Mouse (Mus musculus): ENCODE results near the gene Zap70. TPM values are rescaled to one million over a fixed set of nuclear protein-coding genes. Genes with fewer than 3 reads are reported as not detected.

Gene Zap70
- polyA plus RNA-seq (2014; fragmentation: Nextera tagmentation; extraction: Ambion mirVana) = 0.18 and 0.46 TPM in 2 replicates

GRCm38 (mm10) chr1:36761568-36761967, at the start of gene Zap70:
TSS of gene Zap70 (plus strand) at chr1:36761798.
- Histone ChIP-seq H3K4me1 (ENCODE audit: control insufficient read depth, insufficient read depth, low read length) (no peaks in the 10 kb centered on the region), H3K27me3 (ENCODE audit: control insufficient read depth, insufficient read depth, low read length) (no peaks in the 10 kb centered on the region), H3K4me2 (replicated peaks; ENCODE audit: low read depth, low read length) (no peak within 1 kb of the TSS), H3K36me3 (ENCODE audit: control insufficient read depth, insufficient read depth, low read length) (no peaks in the 10 kb centered on the region), H3K27ac (ENCODE audit: low read depth, low read length) (no peak within 1 kb of the TSS), H3K9ac (ENCODE audit: low read depth, low read length) (no peak within 1 kb of the TSS), H3K4me3 (ENCODE audit: low read length) (no peak within 1 kb of the TSS), H3K9me3 (ENCODE audit: control insufficient read depth, low read length) (no peaks in the 10 kb centered on the region)
- 79% methylated on average over 11 of the region's 11 CpGs for WGBS
- ATAC-seq (ENCODE audit: low FRiP score, low TSS enrichment) = no peak

GRCm38 (mm10) chr1:36714311-36714710, 47.3 kb upstream of the Zap70 start, which contains the start of gene Actr1b:
TSS of gene Actr1b (minus strand) at chr1:36714422.
- no peaks in the 10 kb centered on the region for H3K4me1 ChIP-seq (ENCODE audit: control insufficient read depth, insufficient read depth, low read length)
- no peak for ATAC-seq (ENCODE audit: low FRiP score, low TSS enrichment)
- H3K27me3 ChIP-seq (ENCODE audit: control insufficient read depth, insufficient read depth, low read length) = no peaks in the 10 kb centered on the region
- no peak within 1 kb of the TSS for H3K9ac ChIP-seq (ENCODE audit: low read depth, low read length)
- H3K36me3 ChIP-seq (ENCODE audit: control insufficient read depth, insufficient read depth, low read length) = no peaks in the 10 kb centered on the region
- no peak within 1 kb of the TSS for H3K4me2 ChIP-seq (replicated peaks; ENCODE audit: low read depth, low read length)
- H3K9me3 ChIP-seq (ENCODE audit: control insufficient read depth, low read length) = no peaks in the 10 kb centered on the region
- no peak within 1 kb of the TSS for H3K4me3 ChIP-seq (ENCODE audit: low read length)
- 80% methylated on average over 5 of the region's 5 CpGs for WGBS
- H3K27ac ChIP-seq (ENCODE audit: low read depth, low read length) = no peak within 1 kb of the TSS

GRCm38 (mm10) chr1:36718786-36719185, 42.8 kb upstream of the Zap70 start:
- Histone ChIP-seq H3K27ac (ENCODE audit: low read depth, low read length) (no peak overlapping the region), H3K4me2 (replicated peaks; ENCODE audit: low read depth, low read length) (no peak overlapping the region), H3K4me1 (ENCODE audit: control insufficient read depth, insufficient read depth, low read length) (peaks cover 6% of the 10 kb centered on the region; the same call in 1 of the 2 replicates), H3K4me3 (ENCODE audit: low read length) (no peak overlapping the region), H3K9me3 (ENCODE audit: control insufficient read depth, low read length) (no peaks in the 10 kb centered on the region), H3K9ac (ENCODE audit: low read depth, low read length) (no peak overlapping the region), H3K36me3 (ENCODE audit: control insufficient read depth, insufficient read depth, low read length) (no peaks in the 10 kb centered on the region), H3K27me3 (ENCODE audit: control insufficient read depth, insufficient read depth, low read length) (no peaks in the 10 kb centered on the region)
- 56% methylated on average over 1 of the region's 1 CpGs for WGBS
- ATAC-seq (ENCODE audit: low FRiP score, low TSS enrichment) = no peak

GRCm38 (mm10) chr1:36723146-36724056, 38.2 kb upstream of the Zap70 start:
- H3K27ac ChIP-seq (ENCODE audit: low read depth, low read length) = no peak overlapping the region
- H3K4me2 ChIP-seq (replicated peaks; ENCODE audit: low read depth, low read length) = no peak overlapping the region
- no peaks in the 10 kb centered on the region for H3K9me3 ChIP-seq (ENCODE audit: control insufficient read depth, low read length)
- H3K4me3 ChIP-seq (ENCODE audit: low read length) = no peak overlapping the region
- 48% methylated on average over 16 of the region's 16 CpGs for WGBS
- no peaks in the 10 kb centered on the region for H3K36me3 ChIP-seq (ENCODE audit: control insufficient read depth, insufficient read depth, low read length)
- H3K27me3 ChIP-seq (ENCODE audit: control insufficient read depth, insufficient read depth, low read length) = no peaks in the 10 kb centered on the region
- H3K9ac ChIP-seq (ENCODE audit: low read depth, low read length) = no peak overlapping the region
- H3K4me1 ChIP-seq (ENCODE audit: control insufficient read depth, insufficient read depth, low read length) = peaks cover 6% of the 10 kb centered on the region; the same call in 1 of the 2 replicates
- ATAC-seq (ENCODE audit: low FRiP score, low TSS enrichment) = 0 out of 2 replicates have a peak, but pooled peaks have one; percentile 43

- no peak overlapping the region for H3K4me2 ChIP-seq (replicated peaks; ENCODE audit: low read depth, low read length)
- ATAC-seq (ENCODE audit: low FRiP score, low TSS enrichment) = no peak
- no peak overlapping the region for H3K27ac ChIP-seq (ENCODE audit: low read depth, low read length)
- H3K36me3 ChIP-seq (ENCODE audit: control insufficient read depth, insufficient read depth, low read length) = no peaks in the 10 kb centered on the region
- 49% methylated on average over 4 of the region's 4 CpGs for WGBS
- H3K4me1 ChIP-seq (ENCODE audit: control insufficient read depth, insufficient read depth, low read length) = peaks cover 6% of the 10 kb centered on the region; the same call in 1 of the 2 replicates
- H3K27me3 ChIP-seq (ENCODE audit: control insufficient read depth, insufficient read depth, low read length) = no peaks in the 10 kb centered on the region
- H3K9ac ChIP-seq (ENCODE audit: low read depth, low read length) = no peak overlapping the region
- H3K9me3 ChIP-seq (ENCODE audit: control insufficient read depth, low read length) = no peaks in the 10 kb centered on the region
- H3K4me3 ChIP-seq (ENCODE audit: low read length) = no peak overlapping the region
Observed at GRCm38 (mm10) chr1:36724057-36724431, 37.6 kb upstream of the Zap70 start.

GRCm38 (mm10) chr1:36737300-36737699, 24.3 kb upstream of the Zap70 start:
- Histone ChIP-seq H3K36me3 (ENCODE audit: control insufficient read depth, insufficient read depth, low read length) (no peaks in the 10 kb centered on the region), H3K4me2 (replicated peaks; ENCODE audit: low read depth, low read length) (no peak overlapping the region), H3K4me1 (ENCODE audit: control insufficient read depth, insufficient read depth, low read length) (no peaks in the 10 kb centered on the region), H3K9ac (ENCODE audit: low read depth, low read length) (no peak overlapping the region), H3K27me3 (ENCODE audit: control insufficient read depth, insufficient read depth, low read length) (no peaks in the 10 kb centered on the region), H3K9me3 (ENCODE audit: control insufficient read depth, low read length) (no peaks in the 10 kb centered on the region), H3K4me3 (ENCODE audit: low read length) (no peak overlapping the region), H3K27ac (ENCODE audit: low read depth, low read length) (no peak overlapping the region)
- peak; percentile 35; the same call in 1 of the 2 replicates for ATAC-seq (ENCODE audit: low FRiP score, low TSS enrichment)
- 11% methylated on average over 4 of the region's 4 CpGs for WGBS

- 87% methylated on average over 5 of the region's 5 CpGs for WGBS
Observed at GRCm38 (mm10) chr1:36739231-36739630, 22.4 kb upstream of the Zap70 start.

GRCm38 (mm10) chr1:36743046-36743445, 18.6 kb upstream of the Zap70 start:
- Histone ChIP-seq H3K9ac (ENCODE audit: low read depth, low read length) (no peak overlapping the region), H3K4me1 (ENCODE audit: control insufficient read depth, insufficient read depth, low read length) (no peaks in the 10 kb centered on the region), H3K36me3 (ENCODE audit: control insufficient read depth, insufficient read depth, low read length) (no peaks in the 10 kb centered on the region), H3K27me3 (ENCODE audit: control insufficient read depth, insufficient read depth, low read length) (no peaks in the 10 kb centered on the region), H3K27ac (ENCODE audit: low read depth, low read length) (no peak overlapping the region), H3K4me2 (replicated peaks; ENCODE audit: low read depth, low read length) (no peak overlapping the region), H3K4me3 (ENCODE audit: low read length) (no peak overlapping the region), H3K9me3 (ENCODE audit: control insufficient read depth, low read length) (no peaks in the 10 kb centered on the region)
- ATAC-seq (ENCODE audit: low FRiP score, low TSS enrichment) = no peak
- WGBS = 80% methylated on average over 9 of the region's 9 CpGs

More at GRCm38 (mm10) chr1:36739231-36739630, 22.4 kb upstream of the Zap70 start:
- no peak overlapping the region for H3K9ac ChIP-seq (ENCODE audit: low read depth, low read length)
- no peaks in the 10 kb centered on the region for H3K36me3 ChIP-seq (ENCODE audit: control insufficient read depth, insufficient read depth, low read length)
- H3K4me3 ChIP-seq (ENCODE audit: low read length) = no peak overlapping the region
- ATAC-seq (ENCODE audit: low FRiP score, low TSS enrichment) = no peak
- no peaks in the 10 kb centered on the region for H3K4me1 ChIP-seq (ENCODE audit: control insufficient read depth, insufficient read depth, low read length)
- H3K27ac ChIP-seq (ENCODE audit: low read depth, low read length) = no peak overlapping the region
- H3K9me3 ChIP-seq (ENCODE audit: control insufficient read depth, low read length) = no peaks in the 10 kb centered on the region
- no peaks in the 10 kb centered on the region for H3K27me3 ChIP-seq (ENCODE audit: control insufficient read depth, insufficient read depth, low read length)
- H3K4me2 ChIP-seq (replicated peaks; ENCODE audit: low read depth, low read length) = no peak overlapping the region

Measured in kidney, embryonic 14.5 days (tissue).